Mouse (Mus musculus): ENCODE measurements around the gene Timeless.
"Not testable (repeated sequence)": the region's sequence is repeated elsewhere in the genome, so short reads cannot be mapped to it uniquely, and the experiment has no call there.

The Timeless gene

DNA sequence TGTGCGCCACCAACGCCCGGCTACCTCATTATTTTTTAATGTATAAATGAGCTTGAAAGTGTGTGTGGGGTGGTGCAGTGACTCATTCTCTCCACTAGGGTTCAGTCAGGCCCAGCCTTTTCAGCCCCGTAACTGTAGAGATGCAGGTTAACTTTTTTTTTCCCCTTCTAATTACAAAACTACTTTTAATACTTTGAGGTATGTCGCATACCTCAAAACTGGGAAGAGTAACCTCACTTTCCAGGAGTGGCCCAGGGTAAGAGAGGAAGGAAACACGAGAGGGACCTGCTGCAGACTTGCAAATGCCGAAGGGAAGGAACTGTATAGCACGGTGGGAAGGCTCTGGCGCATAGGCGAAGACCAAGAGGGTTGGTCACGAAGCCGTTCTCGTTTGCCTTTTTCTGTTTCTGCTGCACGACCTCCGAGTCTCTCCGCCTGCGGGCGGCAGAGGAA is 19.0 kb upstream of the Timeless start:
- DNase-seq (ENCODE audit: low spot score) = peak; percentile 78

DNA sequence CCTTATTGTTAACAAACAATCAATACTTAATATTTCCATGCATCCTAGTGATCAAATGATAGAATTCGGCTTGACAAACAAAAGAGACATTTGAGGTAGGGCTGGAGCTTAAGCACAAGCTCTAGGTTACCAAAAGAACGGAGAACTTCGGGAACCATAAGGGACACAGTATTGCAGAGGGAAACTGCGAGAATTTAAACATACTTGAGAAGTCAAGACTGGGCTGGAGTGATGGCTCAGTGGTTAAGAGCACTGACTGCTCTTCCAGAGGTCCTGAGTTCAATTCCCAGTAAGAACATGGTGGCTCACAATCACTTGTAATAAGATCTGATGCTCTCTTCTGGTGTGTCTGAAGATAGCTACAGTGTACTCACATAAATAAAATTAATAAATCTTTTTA is 17.8 kb upstream of the Timeless start:
- DNase-seq (ENCODE audit: low spot score) = not testable (repeated sequence)

DNA sequence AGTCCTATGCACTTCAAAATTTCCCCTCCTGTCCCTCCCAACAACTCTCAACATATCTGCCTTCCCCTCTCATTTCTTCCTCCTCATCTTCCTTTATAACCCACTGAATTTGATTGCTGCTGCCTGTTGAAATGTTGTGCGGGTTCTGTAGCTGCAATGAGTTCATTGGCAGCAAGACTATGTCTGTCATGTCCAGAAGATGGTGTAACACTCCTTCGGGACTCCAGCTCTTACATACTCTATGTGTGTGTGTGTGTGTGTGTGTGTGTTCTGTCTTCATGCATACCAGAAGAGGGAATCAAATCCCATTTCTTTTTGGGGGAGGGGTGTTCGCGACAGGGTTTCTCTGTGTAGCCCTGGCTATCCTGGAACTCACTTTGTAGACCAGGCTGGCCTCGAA is 16.9 kb upstream of the Timeless start:
- no peak for DNase-seq (ENCODE audit: low spot score)

DNA sequence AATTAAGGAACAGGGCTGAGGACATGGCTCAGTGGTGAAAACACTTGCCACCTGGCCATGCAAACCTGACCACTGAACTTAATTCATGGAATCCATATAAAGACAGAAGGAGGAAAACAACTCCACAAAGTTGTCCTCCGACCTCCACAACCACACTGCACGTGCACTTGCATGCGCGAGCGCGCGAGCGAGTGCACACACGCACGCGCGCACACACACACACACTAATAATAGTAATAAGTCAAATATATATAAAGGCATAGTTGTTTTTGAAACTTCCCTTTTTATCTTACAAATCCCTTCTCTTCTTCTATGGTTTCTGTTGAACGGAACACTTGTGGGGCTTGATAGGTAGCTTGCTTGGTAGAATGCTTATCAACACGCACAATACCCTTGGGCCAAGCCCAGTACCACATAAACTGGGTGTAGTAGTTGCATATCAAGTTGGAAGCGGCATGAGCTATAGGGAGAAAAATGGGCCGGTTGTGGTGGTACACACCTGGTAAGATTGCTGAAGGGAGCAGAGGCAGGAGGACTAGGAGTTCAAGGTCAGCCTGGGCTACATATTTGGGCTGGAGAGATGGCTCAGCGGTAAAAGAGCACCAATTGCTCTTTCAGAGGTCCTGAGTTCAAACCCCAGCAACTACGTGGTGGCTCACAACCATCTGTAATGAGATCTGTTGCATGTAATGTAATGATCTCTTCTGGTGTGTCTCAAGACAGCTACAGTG is 13.3 kb upstream of the Timeless start:
- DNase-seq (ENCODE audit: low spot score) = no peak

DNA sequence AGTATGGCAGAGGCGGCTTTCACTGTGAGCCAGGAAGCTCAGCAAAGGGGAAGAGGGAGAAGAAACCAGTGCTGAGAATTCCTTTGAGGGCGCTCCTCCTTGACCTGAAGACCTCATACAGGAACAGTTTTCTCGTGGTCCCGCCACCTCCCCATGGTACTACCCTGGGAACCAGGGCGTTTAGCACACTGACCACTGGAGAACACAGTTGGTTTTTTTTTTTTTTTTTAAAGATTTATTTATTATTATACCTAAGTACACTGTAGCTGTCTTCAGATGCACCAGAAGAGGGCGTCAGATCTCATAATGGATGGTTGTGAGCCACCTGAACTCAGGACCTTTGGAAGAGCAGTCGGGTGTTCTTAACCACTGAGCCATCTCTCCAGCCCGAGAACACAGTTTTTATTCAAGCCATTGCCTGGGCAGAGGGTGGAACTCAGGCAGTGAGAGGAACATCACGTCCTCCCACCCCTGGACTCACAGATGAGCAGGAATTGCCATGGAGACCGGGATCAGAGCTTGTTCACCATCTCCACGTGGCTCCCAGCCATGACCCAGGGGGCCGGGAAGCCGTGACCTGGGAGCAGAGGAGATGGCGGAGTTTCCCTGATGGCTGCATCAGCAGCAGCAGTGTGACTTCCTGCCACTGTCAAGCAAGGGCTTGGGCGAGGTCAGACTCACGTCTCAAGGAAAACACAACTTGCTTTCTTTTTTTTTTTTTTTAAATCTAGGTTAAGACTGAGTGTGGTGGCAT is 10.2 kb upstream of the Timeless start:
- DNase-seq (ENCODE audit: low spot score) = peak; percentile 36

DNA sequence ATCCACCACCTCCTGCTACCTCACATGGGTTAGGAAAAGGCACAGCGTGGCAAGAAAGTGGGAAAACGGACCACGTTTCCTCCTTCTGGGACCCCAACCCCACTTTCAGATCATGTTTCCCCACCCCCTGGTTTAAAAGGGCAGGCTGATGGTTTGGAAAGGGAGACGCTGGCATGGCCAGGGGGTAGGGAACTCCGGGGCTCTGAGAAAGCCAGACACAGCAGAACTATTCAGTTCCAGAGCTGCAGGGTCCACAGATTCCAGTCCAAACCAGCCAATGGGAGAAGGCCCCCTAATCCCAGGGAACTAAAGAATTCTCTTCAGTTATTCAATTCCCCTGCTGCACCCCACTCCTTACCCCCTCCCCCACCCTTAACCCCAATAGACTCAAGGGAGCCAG is 6.8 kb upstream of the Timeless start:
- DNase-seq (ENCODE audit: low spot score) = no peak

DNA sequence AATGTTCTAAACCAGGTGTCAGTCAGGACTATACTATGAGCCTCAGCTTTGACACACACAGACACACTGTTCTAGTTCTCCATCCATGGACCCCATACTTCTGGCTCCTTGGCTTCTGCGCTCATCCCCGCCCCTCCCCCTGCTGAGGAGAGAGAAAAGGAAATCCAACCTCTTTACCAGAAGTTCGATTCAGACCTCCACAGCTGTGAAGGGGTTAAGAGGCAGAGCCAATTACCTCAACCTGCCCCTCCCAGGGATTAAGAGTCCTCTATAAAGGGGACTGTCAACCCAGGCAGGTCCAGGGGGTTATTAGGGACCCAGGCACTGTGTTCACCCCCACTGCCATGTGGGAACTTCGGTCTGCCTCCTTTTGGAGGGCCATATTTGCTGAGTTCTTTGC is 6.3 kb upstream of the Timeless start, which contains the start of gene Mip:
TSS of gene Mip (plus strand) at position 301 of the 400 bp plus-strand sequence.
- no peak for DNase-seq (ENCODE audit: low spot score)

DNA sequence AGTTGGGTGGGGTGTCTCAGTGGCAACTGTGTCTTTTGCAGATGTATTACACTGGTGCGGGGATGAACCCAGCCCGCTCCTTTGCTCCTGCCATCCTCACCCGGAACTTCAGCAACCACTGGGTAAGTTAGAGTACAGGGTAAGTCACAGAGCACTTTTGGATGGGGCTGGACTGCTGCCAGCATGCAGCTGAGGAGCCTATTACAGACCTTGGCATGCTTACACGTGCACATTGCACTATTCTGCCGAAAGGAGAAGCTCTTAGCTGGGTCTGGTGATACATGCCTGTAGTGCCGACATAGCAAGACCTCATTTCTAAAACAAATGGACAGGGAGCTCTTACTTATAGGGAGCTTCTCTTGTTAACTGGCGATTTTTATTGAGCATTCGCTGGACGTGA is 4.3 kb upstream of the Timeless start:
- DNase-seq (ENCODE audit: low spot score) = no peak

DNA sequence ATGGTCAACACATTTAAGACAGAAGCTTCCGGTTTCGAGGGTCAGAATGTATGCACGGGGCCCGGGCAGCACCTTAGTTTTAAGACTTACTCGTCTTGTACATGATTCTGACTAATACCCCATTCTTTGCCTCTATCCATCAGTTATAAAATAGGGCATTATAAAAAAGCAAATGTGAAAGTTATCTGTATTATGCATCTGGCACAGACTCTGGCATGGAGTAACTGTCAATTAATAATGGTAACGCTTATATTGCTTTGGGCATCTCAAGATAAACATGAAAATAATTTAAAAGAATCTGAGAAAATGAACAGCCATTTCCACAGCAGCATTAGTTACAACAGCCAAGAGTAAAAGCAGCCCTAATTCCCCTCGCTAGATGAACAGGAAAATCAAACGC is 3.9 kb upstream of the Timeless start:
- DNase-seq (ENCODE audit: low spot score) = no peak

DNA sequence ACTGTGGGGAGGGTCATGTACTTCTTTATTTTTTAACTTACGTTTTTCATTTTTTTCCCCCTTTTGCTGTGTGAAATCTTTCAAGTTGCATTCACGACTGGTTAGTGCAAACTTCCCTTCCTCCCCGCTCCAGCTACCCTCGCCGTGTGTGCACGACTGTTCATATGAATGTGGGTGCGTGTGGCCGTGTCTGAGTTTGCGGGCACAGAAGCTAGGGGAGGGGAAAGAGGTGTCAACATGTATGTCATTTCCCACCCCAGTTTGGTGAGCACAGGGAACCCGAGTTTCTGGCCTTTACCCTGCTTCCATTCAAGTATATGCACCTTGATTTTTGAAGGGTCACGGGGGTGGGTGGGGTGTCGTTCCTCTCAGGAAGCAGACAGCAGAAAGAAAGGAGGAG is 1.3 kb upstream of the Timeless start:
- peak; percentile 30 for DNase-seq (ENCODE audit: low spot score)

DNA sequence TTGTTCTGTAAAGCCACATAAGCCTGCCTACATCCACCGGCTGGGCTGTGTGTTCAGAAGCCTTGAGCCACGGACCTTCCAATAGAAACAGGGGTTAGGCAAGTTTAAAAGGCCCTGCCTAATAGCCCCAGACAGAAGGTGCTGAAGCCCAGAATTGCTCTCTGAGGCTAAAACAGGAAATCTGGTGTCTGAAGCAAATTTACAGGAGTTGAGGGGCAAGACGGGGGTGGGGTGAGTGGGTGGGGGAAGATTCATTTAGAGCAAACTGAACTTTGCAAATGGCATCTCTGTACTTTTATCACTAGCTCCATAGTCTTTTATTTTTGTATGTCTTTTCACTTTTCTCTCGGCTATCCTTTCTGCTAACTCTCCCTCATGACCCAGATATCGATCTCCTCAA is 719 bp upstream of the Timeless start:
- DNase-seq (ENCODE audit: low spot score) = no peak

DNA sequence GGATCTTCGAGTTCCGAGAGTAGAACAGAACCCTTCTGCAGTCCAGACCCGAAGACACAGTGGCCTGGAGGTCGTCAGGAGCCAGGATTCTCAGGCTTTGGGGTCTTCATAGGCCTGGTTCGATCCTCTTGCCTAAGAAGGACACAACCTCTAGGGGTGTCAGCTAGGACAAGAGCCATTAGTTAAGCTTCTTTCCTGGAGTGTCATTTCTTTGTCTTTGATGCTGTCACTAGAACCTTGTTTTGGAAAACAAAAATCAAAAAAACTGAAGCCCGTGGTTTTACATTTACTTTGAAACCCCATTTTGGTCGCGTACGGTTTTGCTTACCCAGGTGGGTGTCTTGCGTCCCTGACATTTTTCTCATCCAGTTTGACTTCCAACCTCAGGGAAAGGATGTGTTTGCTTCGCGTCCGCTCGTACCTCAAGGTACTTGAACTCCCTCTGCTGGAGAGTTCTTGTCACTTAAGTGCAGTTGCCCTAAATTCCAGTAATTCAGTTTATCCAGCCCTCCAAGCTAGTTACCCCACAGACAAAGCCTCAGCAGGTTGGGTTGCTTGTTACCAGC is 638 bp downstream of the Timeless start:
- DNase-seq (ENCODE audit: low spot score) = peak; percentile 68

DNA sequence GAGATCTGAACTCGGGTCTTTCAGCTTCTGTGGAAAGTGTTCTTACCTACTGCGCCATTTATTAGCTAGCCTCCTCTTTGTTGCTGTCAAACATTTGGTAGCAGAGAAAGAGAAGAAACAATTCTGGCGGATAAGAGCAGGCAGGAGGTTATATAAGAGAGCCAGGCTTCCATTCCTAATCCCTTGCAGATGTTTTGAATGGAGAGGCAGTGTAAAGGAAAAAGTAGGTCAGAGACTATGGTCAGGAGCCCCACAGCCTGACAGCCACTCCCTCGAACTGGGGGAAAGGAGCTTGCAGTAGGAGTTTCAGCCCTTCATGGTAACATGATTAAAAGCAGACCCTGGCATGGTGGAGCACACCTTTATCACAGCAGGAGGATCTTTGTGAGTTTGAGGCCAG is 4.5 kb downstream of the Timeless start:
- no peak for DNase-seq (ENCODE audit: low spot score)

DNA sequence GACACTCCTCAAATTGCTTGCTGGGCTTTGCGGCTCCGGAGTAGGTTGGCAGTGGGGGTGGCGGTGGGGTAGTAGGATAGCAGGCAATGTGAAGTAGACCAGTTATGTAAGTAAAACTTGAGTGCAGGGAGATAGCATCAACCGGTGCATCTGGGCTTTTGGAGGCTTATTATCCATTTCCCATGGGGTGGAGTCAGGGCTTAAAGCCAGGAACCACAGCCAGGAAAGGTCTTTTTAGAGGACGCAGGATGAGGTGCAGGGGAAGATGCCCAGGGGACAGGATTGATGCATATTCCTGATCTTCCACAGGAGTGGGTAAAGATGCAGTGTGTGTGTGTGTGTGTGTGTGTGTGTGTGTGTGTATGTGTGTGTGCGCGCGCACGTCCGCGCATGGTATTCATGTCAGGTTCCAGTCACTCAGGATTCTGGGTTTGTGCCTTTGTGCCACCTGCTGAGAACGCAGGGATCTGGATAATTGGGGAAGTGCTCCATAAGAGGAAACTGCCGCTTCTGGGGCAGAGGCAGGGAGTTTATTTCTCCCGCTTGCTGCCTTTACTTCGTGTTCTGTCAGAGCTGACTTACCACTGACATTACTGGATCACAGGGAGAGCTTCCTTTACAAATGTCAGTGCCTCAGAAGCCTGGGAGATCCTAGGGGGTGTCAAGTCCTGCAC is 6.1 kb downstream of the Timeless start:
- DNase-seq (ENCODE audit: low spot score) = no peak

DNA sequence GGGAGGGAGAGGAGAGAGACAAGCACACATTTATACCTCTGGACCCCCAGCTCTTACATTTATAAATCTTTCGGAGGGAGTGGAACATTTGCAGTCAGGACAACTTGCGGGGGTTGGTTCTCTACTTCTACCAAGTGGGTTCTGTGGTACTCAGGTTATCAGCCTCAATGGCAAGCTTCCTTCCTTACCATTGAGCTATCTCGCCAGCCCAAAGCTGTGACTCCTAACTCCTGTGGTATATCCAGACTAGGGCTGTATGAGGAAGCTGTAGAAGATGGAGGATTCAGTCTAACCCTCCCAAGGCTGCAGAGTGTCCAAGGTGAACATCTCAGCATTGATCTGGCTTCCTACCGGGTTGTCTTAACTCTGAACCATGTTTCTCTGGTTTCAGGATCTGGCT is 7.3 kb downstream of the Timeless start:
- no peak for DNase-seq (ENCODE audit: low spot score)

DNA sequence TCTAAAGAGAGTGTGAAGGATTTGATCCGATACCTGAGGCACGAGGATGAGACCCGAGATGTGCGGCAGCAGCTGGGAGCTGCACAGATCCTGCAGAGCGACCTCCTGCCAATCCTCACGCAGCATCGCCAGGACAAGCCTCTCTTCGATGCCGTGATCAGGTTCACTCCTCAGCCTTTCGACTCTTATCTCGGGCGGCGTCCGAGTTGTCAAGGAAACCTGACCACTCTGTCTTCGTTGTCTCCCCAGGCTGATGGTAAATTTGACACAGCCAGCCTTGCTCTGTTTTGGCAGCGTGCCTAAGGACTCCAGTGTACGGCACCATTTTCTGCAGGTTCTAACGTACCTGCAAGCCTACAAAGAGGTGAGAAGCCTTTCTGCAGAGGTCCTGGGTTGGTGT is 8.3 kb downstream of the Timeless start:
- no peak for DNase-seq (ENCODE audit: low spot score)

DNA sequence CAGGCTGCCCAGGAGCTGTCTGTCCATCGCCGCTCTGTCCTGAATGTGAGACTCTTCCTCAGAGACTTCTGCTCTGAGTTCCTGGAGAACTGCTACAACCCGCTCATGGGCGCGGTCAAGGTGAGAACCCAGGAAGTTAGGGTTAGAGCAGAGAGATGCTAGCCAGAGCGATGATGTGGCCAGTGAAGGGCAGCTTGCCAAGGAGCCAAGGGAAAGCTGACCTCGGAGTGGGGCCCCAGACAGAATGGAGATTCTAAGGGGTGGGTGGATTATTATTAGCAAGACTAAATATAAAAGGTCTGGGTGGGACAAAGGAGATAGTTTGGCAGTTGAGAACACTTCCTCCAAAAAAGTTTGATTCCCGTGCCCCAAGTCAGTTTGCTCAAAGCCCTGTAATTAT is 11.4 kb downstream of the Timeless start:
- no peak for DNase-seq (ENCODE audit: low spot score)

DNA sequence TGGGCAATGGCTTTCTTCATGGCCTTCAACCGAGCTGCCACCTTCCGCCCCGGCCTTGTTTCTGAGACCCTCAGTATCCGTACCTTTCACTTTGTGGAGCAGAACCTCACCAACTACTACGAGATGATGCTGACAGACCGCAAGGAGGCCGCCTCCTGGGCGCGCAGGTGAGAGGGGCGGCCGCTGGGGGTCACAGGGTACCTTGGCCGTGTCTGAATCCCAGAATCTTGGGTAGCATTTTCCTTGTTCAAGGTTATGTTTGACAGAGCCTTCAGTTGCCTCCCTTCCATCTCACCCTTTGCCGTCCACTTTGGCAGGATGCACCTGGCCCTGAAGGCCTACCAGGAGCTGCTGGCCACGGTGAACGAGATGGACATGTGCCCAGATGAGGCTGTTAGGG is 12.3 kb downstream of the Timeless start:
- DNase-seq (ENCODE audit: low spot score) = no peak

DNA sequence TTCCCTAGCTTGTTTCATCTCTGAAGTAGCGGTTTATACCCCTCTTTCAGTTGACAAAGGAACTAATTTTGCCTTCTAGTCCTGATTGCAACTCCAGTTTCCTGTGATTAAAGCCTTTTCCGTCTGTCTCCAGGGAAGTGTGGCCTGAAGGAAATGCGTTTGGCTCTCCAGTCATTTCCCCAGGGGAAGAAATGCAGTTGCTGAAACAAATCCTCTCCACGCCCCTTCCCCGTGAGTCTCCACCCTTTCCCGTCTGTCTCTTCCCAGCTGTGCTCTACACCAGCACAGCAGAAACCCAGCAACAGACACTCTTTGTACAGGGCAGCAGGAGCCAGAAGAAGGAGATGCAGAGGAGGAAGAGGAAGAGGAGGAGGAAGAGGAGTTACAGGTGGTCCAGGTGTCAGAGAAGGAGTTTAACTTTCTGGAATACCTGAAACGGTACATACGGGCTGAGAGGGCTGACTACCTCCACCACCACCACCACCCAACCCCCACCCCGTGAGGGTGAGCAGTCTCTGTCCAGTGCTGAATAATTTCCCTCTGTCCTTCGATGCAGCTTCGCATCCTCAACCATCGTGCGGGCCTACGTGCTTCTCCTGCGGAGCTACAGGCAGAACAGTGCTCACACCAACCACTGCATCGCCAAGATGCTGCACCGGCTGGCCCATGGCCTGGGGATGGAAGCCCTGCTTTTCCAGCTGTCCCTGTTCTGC is 15.3 kb downstream of the Timeless start:
- no peak for DNase-seq (ENCODE audit: low spot score)

DNA sequence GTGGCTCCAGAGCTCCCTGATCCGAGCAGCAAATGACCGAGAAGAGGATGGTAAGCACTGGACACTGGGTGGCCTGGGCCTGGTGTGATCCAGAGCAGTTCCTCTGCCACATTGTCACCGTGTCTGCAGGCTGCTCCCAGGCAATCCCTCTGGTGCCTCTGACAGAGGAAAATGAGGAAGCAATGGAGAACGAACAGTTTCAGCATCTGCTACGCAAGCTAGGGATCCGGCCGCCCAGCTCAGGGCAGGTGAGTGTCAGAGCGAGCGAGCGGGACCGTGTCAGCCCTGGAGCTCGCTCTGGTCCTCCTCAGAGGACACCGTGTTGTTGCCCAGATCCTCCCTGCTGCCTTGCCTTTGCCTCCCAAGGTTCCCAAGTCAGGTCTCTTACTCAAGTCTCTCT is 18.7 kb downstream of the Timeless start:
- DNase-seq (ENCODE audit: low spot score) = no peak

DNA sequence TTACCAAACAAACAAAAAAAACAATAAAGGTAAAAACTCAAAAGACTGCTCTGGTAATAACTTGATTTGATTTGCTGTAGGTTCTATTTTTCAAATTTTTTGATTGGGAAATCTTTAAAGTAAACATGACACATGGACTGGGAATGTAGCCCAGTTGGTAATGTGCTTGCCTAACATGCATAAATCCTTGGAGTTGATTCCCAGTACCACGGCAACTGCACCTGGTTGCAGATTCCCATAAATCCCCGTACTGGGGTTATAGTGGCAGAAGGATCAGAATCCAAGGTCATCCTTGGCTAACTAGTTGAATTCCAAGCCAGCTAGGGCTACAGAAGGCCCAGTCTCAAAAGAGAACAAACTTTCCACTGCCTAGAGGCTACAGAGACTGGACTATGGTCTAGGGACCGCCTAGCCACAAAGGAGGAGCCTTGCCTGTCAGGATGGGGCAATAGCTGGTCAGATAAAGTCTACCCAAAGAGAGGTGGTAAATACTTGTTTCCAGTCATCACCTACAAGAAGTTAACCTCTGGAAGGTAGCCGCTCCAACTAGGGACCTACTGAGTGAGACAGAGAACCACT is 21.9 kb downstream of the Timeless start, which contains the start of gene Apon:
TSS of gene Apon (plus strand) at position 420 of the 579 bp plus-strand sequence.
- DNase-seq (ENCODE audit: low spot score) = no peak

DNA sequence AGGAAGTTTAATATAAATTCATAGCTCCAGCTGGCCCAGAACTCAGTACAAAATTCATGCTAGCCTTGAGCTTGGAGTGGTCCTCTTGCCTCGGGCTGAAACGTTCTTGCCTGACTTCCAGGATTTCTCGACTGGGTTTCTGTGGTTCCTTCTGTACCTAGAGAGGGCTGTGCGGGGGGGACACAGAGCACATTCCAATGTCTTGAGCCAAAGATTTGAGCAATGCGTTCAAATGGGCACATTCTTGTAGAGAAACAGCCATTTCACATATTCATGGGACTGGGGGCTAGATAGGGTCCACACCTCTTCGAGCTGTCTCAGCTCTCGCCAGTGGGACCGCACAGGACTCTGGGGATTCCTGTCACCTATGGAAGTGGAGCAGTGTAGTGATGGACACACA is 24.1 kb downstream of the Timeless start:
- no peak for DNase-seq (ENCODE audit: low spot score)
